Mouse (Mus musculus): ENCODE results near the gene Olfr17. TPM values are rescaled to one million over a fixed set of nuclear protein-coding genes. Genes with fewer than 3 reads are reported as not detected.
"Not testable (repeated sequence)": the region's sequence is repeated elsewhere in the genome, so short reads cannot be mapped to it uniquely, and the experiment has no call there.

Olfr17 gene
- not detected in 2 replicates for polyA plus RNA-seq (2012; rRNA removed)

GRCm38 (mm10) chr7:107092920-107093319 lies at the start of gene Olfr17:
Olfr17 (plus strand) TSS chr7:107093220.
- no peak for DNase-seq (ENCODE audit: low read depth)

- no peak for DNase-seq (ENCODE audit: low read depth)
These were observed 48.6 kb upstream of the Olfr17 start for GRCm38 (mm10) chr7:107044407-107044806.

- DNase-seq (ENCODE audit: low read depth) = no peak
These were observed 47.2 kb upstream of the Olfr17 start for GRCm38 (mm10) chr7:107045833-107046232.

GRCm38 (mm10) chr7:107047578-107047977 lies 45.4 kb upstream of the Olfr17 start:
- DNase-seq (ENCODE audit: low read depth) = no peak

- no peak for DNase-seq (ENCODE audit: low read depth)
These were observed 22.3 kb upstream of the Olfr17 start, which contains the start of gene Olfr714 for GRCm38 (mm10) chr7:107070681-107071080. Olfr714 (plus strand) TSS chr7:107070981.

- DNase-seq (ENCODE audit: low read depth) = not testable (repeated sequence)
These were observed 17.2 kb downstream of the Olfr17 start, which contains the start of gene Olfr715b for GRCm38 (mm10) chr7:107110269-107110668. Olfr715b (minus strand) TSS chr7:107110369.

- DNase-seq (ENCODE audit: low read depth) = not testable (repeated sequence)
These were observed 38.0 kb downstream of the Olfr17 start, which contains the start of gene Olfr715 for GRCm38 (mm10) chr7:107130983-107131382. Olfr715 (minus strand) TSS chr7:107131083.

GRCm38 (mm10) chr7:107138027-107138426 lies 45.0 kb downstream of the Olfr17 start, which contains the start of gene Olfr716:
Olfr716 (plus strand) TSS chr7:107138327.
- not testable (repeated sequence) for DNase-seq (ENCODE audit: low read depth)

Other genes starting within 250 kb of the Olfr17 start
- gene Olfr703, start 249.9 kb upstream of the Olfr17 start, polyA plus RNA-seq (2012; rRNA removed) = not detected in 2 replicates
- not detected in 2 replicates for gene Olfr704, start 230.0 kb upstream of the Olfr17 start, polyA plus RNA-seq (2012; rRNA removed)
- not detected in 2 replicates for gene Olfr705, start 216.3 kb upstream of the Olfr17 start, polyA plus RNA-seq (2012; rRNA removed)
- gene Olfr706, start 205.1 kb upstream of the Olfr17 start, polyA plus RNA-seq (2012; rRNA removed) = not detected in 2 replicates
- gene Olfr707, start 192.0 kb upstream of the Olfr17 start, polyA plus RNA-seq (2012; rRNA removed) = not detected in 2 replicates
- gene Olfr1532-ps1, start 185.2 kb upstream of the Olfr17 start, polyA plus RNA-seq (2012; rRNA removed) = not detected in 2 replicates
- not detected in 2 replicates for gene Olfr709-ps1, start 161.0 kb upstream of the Olfr17 start, polyA plus RNA-seq (2012; rRNA removed)
- not detected in 2 replicates for gene Olfr710, start 144.9 kb upstream of the Olfr17 start, polyA plus RNA-seq (2012; rRNA removed)
- gene Olfr6, start 129.3 kb upstream of the Olfr17 start, polyA plus RNA-seq (2012; rRNA removed) = not detected in 2 replicates
- not detected in 2 replicates for gene Olfr711, start 117.8 kb upstream of the Olfr17 start, polyA plus RNA-seq (2012; rRNA removed)
- not detected in 2 replicates for gene Olfr2, start 87.1 kb upstream of the Olfr17 start, polyA plus RNA-seq (2012; rRNA removed)
- not detected in 2 replicates for gene Olfr713, start 62.0 kb upstream of the Olfr17 start, polyA plus RNA-seq (2012; rRNA removed)
- not detected in 2 replicates for gene Olfr714, start 22.2 kb upstream of the Olfr17 start, polyA plus RNA-seq (2012; rRNA removed)
- not detected in 2 replicates for gene Olfr715b, start 17.1 kb downstream of the Olfr17 start, polyA plus RNA-seq (2012; rRNA removed)
- gene Olfr715, start 37.9 kb downstream of the Olfr17 start, polyA plus RNA-seq (2012; rRNA removed) = not detected in 2 replicates
- not detected in 2 replicates for gene Olfr716, start 45.1 kb downstream of the Olfr17 start, polyA plus RNA-seq (2012; rRNA removed)
- 0.19 and 0.28 TPM in 2 replicates for gene Nlrp14, start 73.8 kb downstream of the Olfr17 start, polyA plus RNA-seq (2012; rRNA removed)
- 0.07 and 0.20 TPM in 2 replicates for gene Rbmxl2, start 116.2 kb downstream of the Olfr17 start, polyA plus RNA-seq (2012; rRNA removed)